Mouse (Mus musculus) MEL (cell line): ENCODE measurements around the gene Lsm2.

Experiments used
- CHD1 ChIP-seq: IDR thresholded peaks from 2 replicates; pipeline ENCODE4 v1.6.1; 2012; ENCODE audit warnings: low read depth, mild to moderate bottlenecking, inconsistent platforms, low read length, improper control_type of control experiment
- CHD2 ChIP-seq: IDR thresholded peaks from 2 replicates; pipeline ENCODE4 v1.6.1; 2011; ENCODE audit warnings: low read length, improper control_type of control experiment
- CTCF ChIP-seq, 3 experiments: IDR thresholded peaks in 2 of 3; conservative IDR thresholded peaks in 1 of 3; 2 replicates each; pipeline ENCODE4 v1.5.1; 2011 to 2012; ENCODE audit warnings: low read length in 3 of 3, low read depth in 2 of 3, mild to moderate bottlenecking in 2 of 3, improper control_type of control experiment in 1 of 3, inconsistent platforms in 1 of 3, mixed read lengths in 1 of 3, moderate library complexity in 1 of 3; ENCODE audit not compliant: control insufficient read depth in 1 of 3, insufficient read depth in 1 of 3, poor library complexity in 1 of 3, severe bottlenecking in 1 of 3
- EP300 ChIP-seq, 2 experiments: IDR thresholded peaks; 2 replicates each; pipeline ENCODE4 v1.6.1; 2011; ENCODE audit warnings: improper control_type of control experiment in 2 of 2, low read length in 2 of 2, low read depth in 1 of 2, mild to moderate bottlenecking in 1 of 2
- GABPA ChIP-seq: IDR thresholded peaks from 2 replicates; pipeline ENCODE4 v1.6.1; 2012; ENCODE audit warnings: low read depth, mild to moderate bottlenecking, inconsistent platforms, low read length, improper control_type of control experiment, moderate library complexity
- MAX ChIP-seq: IDR thresholded peaks from 2 replicates; pipeline ENCODE4 v1.6.1; 2011; ENCODE audit warnings: low read length, improper control_type of control experiment
- MAZ ChIP-seq: IDR thresholded peaks from 2 replicates; pipeline ENCODE4 v1.6.1; 2012; ENCODE audit warnings: low read depth, mild to moderate bottlenecking, inconsistent platforms, low read length, improper control_type of control experiment
- POLR2A ChIP-seq, 2 experiments: IDR thresholded peaks; 2 replicates each; pipeline ENCODE4 v1.6.1; 2011 to 2012; ENCODE audit warnings: low read length in 2 of 2, mild to moderate bottlenecking in 2 of 2, control low read depth in 1 of 2, improper control_type of control experiment in 1 of 2, low read depth in 1 of 2, moderate library complexity in 1 of 2; ENCODE audit not compliant: control insufficient read depth in 1 of 2, insufficient read depth in 1 of 2, poor library complexity in 1 of 2
- POLR2AphosphoS2 ChIP-seq: IDR thresholded peaks from 2 replicates; pipeline ENCODE4 v1.6.1; 2011; ENCODE audit warnings: low read length, improper control_type of control experiment
- TBP ChIP-seq: IDR thresholded peaks from 2 replicates; pipeline ENCODE4 v1.8.0; 2011; ENCODE audit warnings: low read depth, low read length, improper control_type of control experiment
- USF1 ChIP-seq: IDR thresholded peaks from 2 replicates; pipeline ENCODE4 v1.6.1; 2014; ENCODE audit warnings: low read depth, mild to moderate bottlenecking, inconsistent platforms, low read length, improper control_type of control experiment, moderate library complexity
- USF2 ChIP-seq, 2 experiments: IDR thresholded peaks; 2 replicates each; pipeline ENCODE4 v1.6.1; 2011 to 2012; ENCODE audit warnings: improper control_type of control experiment in 2 of 2, low read length in 2 of 2, borderline replicate concordance in 1 of 2, inconsistent platforms in 1 of 2, low read depth in 1 of 2, mild to moderate bottlenecking in 1 of 2; ENCODE audit not compliant: insufficient read depth in 1 of 2
- ZNF384 ChIP-seq: IDR thresholded peaks from 2 replicates; pipeline ENCODE4 v1.6.1; 2012; ENCODE audit warnings: low read depth, mild to moderate bottlenecking, inconsistent platforms, low read length, improper control_type of control experiment

GRCm38 (mm10) chr17:35019894-35020293 lies 38.2 kb downstream of the Lsm2 start:
- TF ChIP-seq USF2 (IDR thresholded peaks at IDR 0.05; ENCODE audit: borderline replicate concordance in 1 of 2, insufficient read depth in 1 of 2, low read depth in 1 of 2, low read length in 2 of 2) (no peak), CTCF (IDR thresholded peaks at IDR 0.05 in 2 of 3, conservative IDR thresholded peaks at IDR 0.05 in 1 of 3; ENCODE audit: control insufficient read depth in 1 of 3, insufficient read depth in 1 of 3, low read depth in 2 of 3, low read length in 3 of 3, poor library complexity in 1 of 3, severe bottlenecking in 1 of 3) (no peak), POLR2A (IDR thresholded peaks at IDR 0.05; ENCODE audit: control insufficient read depth in 1 of 2, insufficient read depth in 1 of 2, low read depth in 1 of 2, low read length in 2 of 2, poor library complexity in 1 of 2) (no peak), USF1 (no peak), MAX (no peak), EP300 (IDR thresholded peaks at IDR 0.05; ENCODE audit: low read depth in 1 of 2, low read length in 2 of 2) (no peak), TBP (no peak), ZNF384 (no peak), GABPA (no peak), CHD1 (no peak), MAZ (no peak), CHD2 (no peak), POLR2AphosphoS2 (no peak)
